Mouse (Mus musculus) spleen, embryonic (tissue): ENCODE measurements at regions not wholly inside any gene's neighbourhood (a gene's known extent, or its start where the extent isn't known, plus 50 kb on each side); places are given as distances from the start of the nearest gene placed in this dataset.
"Not testable (repeated sequence)": the region's sequence is repeated elsewhere in the genome, so short reads cannot be mapped to it uniquely, and the experiment has no call there.

Source experiments
- CTCF ChIA-PET: fragments of 350-600 bp; sonication (Branson Sonifier 250); formaldehyde crosslinking; loops from one replicate; lab custom pipeline; 2022; lab: Charles Lee

- CTCF ChIA-PET: interaction anchor here (0.6 kb wide), 1 partner anchor 102 kb away, joined by 4 read pairs; no protein-coding TSS in a partner anchor
Measured at GRCm38 (mm10) chr6:82143496-82143895, 102.7 kb downstream of the Eva1a start.

DNA sequence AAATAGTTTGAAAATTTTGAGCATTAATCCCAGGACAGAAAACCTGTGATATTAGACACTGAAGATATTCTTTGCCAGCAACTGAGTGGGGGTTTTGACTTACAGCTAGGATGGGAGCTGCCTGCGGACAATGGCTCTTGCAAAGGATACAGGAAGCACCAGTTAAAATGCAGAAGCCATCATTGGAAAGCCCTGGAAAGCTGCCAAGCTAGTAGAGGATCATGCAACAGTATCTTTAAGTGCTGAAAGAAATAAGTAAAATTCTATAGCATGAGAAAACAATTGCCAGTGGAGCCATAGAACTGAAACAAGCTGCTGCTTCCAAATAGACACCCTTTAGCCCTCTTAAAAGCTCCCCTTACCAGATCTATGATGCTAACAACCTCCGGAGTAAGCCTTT, 109.2 kb downstream of the Eva1a start:
- CTCF ChIA-PET: no interaction called here

DNA sequence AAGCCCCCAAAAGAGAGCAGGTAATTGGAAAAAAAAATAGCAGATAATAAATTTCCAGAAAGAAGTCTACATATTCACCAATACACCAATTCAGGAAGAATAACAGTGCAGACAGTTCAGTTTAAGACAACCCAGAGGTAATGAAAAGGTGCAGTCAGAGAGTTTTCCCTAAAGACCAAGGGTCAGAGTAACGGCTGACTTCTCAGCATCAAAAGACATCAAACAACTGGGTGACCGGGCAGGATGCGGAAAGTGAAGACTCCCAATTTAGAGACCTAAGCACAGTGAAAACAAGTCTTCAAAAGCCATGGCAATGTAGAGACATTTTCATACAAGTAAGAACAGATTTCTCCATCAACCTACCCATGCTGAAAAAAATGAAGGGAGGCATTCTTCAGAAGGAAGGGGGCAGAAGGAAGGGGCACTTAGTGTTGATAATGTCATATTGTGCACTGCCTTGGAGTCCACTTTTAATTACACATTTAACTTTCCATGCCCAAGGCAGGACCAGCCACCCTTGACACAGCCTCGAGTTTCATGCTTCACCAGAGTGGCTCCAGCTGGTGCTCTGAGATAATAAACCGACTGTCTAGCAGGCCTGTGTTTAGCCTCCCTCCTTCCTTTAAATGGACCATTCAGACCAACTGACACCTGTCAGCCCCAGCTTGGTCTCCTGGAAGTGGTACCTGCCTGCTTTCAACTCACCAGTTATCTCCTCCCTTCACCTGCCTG, 129.7 kb downstream of the Eva1a start:
- CTCF ChIA-PET: no interaction called here

DNA sequence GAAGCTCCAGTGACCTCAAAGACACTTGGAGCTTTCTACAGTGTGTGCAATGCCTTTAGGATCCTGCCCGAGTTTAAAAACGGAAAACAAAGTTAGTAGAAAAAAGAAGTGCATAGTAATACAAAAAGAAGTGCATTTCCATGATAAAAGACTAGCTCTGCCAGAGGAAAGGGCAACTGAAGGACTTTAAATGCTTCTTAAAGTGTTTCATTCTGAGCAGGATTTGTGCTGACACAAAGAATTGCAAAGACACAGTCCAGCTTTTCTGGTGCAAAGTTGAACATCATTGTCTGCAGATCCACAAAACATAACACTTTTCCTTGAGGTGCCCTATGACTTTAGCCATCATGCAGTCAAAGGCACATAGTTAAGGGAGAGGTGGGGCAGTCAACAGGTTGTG, 134.1 kb downstream of the Eva1a start:
- CTCF ChIA-PET: no interaction called here

- CTCF ChIA-PET: no interaction called here
Measured at GRCm38 (mm10) chr6:82200130-82200529, 159.3 kb downstream of the Eva1a start.

DNA sequence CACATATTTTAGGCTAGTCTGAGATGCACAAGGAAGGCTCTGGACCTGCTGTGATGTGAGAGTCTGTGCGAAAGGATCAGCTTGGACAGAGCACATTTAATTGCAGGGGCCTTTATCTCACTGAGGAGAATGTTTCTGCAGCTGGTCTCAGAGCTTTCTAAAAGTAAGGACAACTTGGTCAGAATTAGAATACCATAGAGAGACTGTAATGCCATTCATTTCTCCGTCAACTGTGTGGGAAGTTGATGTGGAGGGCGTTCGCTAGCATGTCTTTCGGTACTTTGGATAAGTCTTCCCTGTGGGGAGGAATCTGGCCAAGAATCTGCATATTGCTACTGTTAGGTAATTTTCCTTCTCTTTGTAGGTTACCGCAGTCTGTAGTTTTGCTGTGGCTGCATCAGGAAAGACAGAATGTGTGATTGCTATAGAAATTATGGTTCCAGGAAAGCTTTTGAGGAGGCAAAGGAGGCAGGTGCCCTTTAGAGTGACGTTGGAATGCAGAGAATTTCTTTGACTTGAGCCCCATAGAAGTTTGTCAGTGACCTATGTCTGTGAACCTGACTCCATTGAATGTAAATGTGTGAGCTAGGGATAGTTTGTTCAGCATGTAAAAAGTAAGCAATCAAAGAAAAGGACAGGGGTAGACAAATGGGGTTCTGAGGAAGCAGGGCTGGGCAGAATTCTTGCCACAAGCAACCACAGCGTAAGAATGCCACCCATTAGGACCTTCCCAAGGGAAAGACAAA, 164.2 kb downstream of the Eva1a start:
- CTCF ChIA-PET: no interaction called here

DNA sequence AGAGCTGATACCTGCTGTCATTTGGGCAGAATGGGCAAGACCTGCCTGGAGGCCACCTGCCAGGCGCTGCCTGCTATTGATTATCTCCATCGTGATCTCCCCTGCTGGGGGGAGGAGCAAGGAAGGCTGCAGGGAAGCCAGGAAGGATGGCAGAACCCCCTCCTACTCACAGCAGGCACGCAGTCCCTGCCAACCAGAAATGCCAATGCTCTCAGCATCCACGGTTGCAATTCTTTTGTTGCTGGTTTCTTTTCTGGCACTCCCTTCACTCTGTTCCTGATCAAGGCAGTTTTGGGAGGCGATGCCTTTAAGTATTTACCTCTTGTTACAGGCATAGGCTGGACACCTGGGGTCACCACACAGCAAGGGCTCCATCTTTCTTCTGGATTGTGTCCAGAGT, 164.3 kb upstream of the Tacr1 start:
- CTCF ChIA-PET: no interaction called here

DNA sequence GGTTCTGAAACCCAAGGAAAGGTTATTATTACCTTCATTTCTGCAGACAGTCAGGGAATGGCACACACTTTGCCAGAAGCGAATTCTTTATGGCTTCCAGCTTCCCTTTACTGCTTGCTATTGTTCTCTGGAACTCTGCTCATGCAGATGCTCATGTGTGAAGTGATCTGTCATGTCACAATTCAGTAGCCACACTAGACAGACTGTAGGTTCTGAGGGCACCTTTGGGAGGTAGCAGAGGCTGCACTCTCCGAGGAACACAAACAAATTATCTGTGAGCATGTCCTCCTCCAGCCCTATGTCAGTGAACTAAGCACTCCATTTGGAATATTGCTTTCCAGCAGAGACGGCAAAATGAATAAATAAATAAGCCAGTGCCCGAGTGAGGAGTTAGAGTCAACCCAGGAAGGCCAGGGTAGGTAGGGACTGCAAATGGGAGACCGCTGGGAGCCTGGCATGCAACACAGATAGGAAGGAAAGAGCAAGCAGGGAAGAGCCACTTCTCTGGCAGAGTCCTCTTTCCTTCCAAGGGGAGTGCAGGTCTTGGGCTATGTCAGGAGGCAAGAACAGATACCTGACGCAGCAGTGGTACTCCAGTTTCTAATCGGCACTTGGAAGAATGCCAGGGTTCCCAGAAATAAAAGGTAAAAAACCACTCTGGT, 161.4 kb upstream of the Tacr1 start:
- CTCF ChIA-PET: no interaction called here

DNA sequence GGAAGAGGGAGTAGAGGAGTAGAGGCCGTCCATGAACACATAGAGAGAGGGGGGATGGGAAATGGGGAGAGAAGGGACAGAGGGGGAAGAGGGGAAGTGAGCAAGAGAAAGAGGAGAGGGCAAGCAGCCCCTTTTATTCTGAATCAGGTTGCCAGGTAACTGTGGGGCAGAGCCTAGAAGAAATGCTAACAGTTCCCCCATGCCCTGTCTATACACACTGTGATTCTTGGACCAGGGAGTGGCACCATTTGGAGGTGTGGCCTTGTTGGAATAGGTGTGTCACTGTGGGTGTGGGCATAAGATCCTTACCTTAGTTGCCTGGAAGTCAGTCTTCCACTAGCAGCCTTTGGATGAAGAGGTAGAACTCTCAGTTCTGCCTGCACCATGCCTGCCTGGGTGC, 154.5 kb upstream of the Tacr1 start:
- CTCF ChIA-PET: not testable (repeated sequence)

GRCm38 (mm10) chr6:82284494-82284893, 117.6 kb upstream of the Tacr1 start:
- CTCF ChIA-PET: no interaction called here

DNA sequence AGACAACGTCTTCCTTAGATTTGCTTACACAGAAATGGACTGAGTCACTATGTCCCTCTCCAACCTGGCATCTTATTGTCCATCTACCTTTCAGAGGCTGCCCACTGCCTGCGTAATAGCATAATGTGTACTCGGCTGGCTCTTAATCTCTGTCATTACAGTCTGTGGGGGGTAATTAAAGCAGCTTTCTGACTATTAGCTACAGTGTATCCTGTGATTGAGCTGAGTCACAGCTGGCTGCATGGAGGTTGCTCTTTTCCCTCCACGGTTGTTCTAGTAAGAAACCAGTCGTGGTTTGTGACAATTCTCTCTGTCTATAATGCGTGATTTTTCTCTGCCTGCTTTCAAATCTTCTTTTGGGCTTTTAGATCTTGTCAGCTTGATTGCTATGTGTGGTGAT, 116.9 kb upstream of the Tacr1 start:
- CTCF ChIA-PET: no interaction called here

DNA sequence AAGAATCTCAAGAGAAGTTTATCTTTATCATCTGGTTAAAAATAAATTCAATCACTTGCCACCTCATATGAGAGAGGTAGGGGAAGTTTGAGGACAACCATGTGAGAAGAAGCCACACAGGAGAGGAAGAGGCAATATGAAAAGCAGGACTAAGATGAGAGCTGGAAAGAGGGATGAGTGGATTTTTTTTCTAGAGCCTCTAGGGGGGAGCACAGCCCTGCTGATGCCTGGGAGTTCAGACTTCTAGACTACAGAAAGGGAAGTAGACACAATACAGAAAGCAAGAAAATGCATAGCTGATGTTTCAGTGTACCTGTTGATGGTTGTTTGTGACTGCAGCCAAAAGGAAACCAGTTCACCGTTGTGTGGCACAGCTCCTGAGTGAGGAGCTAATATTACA, 108.6 kb upstream of the Tacr1 start:
- CTCF ChIA-PET: no interaction called here

GRCm38 (mm10) chr6:82296673-82297328, 105.3 kb upstream of the Tacr1 start:
- CTCF ChIA-PET: no interaction called here

- CTCF ChIA-PET: interaction anchor here (0.6 kb wide), 1 partner anchor 41 kb away, joined by 3 read pairs; no protein-coding TSS in a partner anchor
Measured at GRCm38 (mm10) chr6:82302241-82302640, 99.9 kb upstream of the Tacr1 start.

GRCm38 (mm10) chr6:82313691-82314090, 88.4 kb upstream of the Tacr1 start:
- CTCF ChIA-PET: no interaction called here
